ENCODE assay signal across 10 mouse cellular contexts in genomic region chr11:101269577-101270116, GRCm38 (mm10). TPM values are rescaled to one million over a fixed set of nuclear protein-coding genes. Genes with fewer than 3 reads are reported as not detected.
A peak's percentile ranks its signal among the peaks of the same experiment; 100 is the strongest.
DNase-seq lines count a peak whose midpoint lies in the region; ATAC-seq and TF ChIP-seq lines count a peak whose summit lies in the region.
"Had no signal": no experiment of that assay in that cellular context is flagged by ENCODE, and none has a peak within 500 bp of the region (broad histone marks: within the 10 kb centered on the region; RNA-seq: fewer than 3 reads in every experiment).

No protein-coding gene starts in this region.

- H3K9ac ChIP-seq in limb, embryonic 13.5 days, result peak overlapping the region; percentile 10; the same call in 1 of the 2 replicates
- H3K9ac ChIP-seq in neural tube, embryonic 14.5 days (replicated peaks; ENCODE audit: low read depth, low read length), result no peak overlapping the region

- DNase-seq in cerebellum, adult 2 months, result no peak
- no peak for DNase-seq in cerebellum, adult 9-10 months
- no peak for DNase-seq in limb, embryonic 10.5 days (ENCODE audit: low spot score)
- DNase-seq in liver, result peak; percentile 47
- no peak for DNase-seq in layer of hippocampus, postnatal 25 days (ENCODE audit: extremely low spot score in 1 of 2, low spot score in 1 of 2)
- no peak for DNase-seq in layer of hippocampus, postnatal 36 days
- DNase-seq: kidney, postnatal 36 days; right cerebral cortex, postnatal 14 days had no signal

- 0 out of 2 replicates have a peak, but pooled peaks cover 4% of the 10 kb centered on the region for H3K4me1 ChIP-seq in cerebellum, adult 2 months (ENCODE audit: control insufficient read depth, insufficient read depth, low read length)
- H3K4me1 ChIP-seq in limb, embryonic 13.5 days, result peaks cover 8% of the 10 kb centered on the region
- peaks cover 19% of the 10 kb centered on the region for H3K4me1 ChIP-seq in limb, embryonic 10.5 days
- H3K4me1 ChIP-seq in neural tube, embryonic 14.5 days (ENCODE audit: control insufficient read depth, insufficient read depth, low read length), result 0 out of 2 replicates have a peak, but pooled peaks cover 3% of the 10 kb centered on the region

- ATAC-seq in limb, embryonic 13.5 days (ENCODE audit: low FRiP score, low read depth), result no peak
- no peak; the same call in 1 of the 2 replicates for ATAC-seq in neural tube, embryonic 14.5 days (ENCODE audit: low read depth)

- WGBS in cerebellum, adult 2 months, result 24% methylated on average over 10 of the region's 10 CpGs
- WGBS in limb, embryonic 13.5 days, result 11% methylated on average over 10 of the region's 10 CpGs
- 13% methylated on average over 10 of the region's 10 CpGs for WGBS in limb, embryonic 10.5 days
- 35% methylated on average over 10 of the region's 10 CpGs for WGBS in neural tube, embryonic 14.5 days

- no peak for TF ChIP-seq CTCF in cerebellum, adult 2 months (IDR thresholded peaks at IDR 0.05; ENCODE audit: borderline replicate concordance, insufficient read depth, low read depth, low read length)

- no peaks in the 10 kb centered on the region; the same call in 1 of the 2 replicates for H3K27me3 ChIP-seq in cerebellum, adult 2 months (ENCODE audit: control insufficient read depth, insufficient read depth, low read length)
- peaks cover 56% of the 10 kb centered on the region for H3K27me3 ChIP-seq in limb, embryonic 13.5 days
- H3K27me3 ChIP-seq in limb, embryonic 10.5 days (ENCODE audit: low read depth, poor library complexity, severe bottlenecking), result peaks cover 54% of the 10 kb centered on the region
- H3K27me3 ChIP-seq in neural tube, embryonic 14.5 days (ENCODE audit: control insufficient read depth, insufficient read depth, low read length), result peaks cover 2% of the 10 kb centered on the region; the same call in 1 of the 2 replicates

- H3K36me3 ChIP-seq in limb, embryonic 13.5 days, result no peaks in the 10 kb centered on the region; the same call in 1 of the 2 replicates
- no peaks in the 10 kb centered on the region for H3K36me3 ChIP-seq in limb, embryonic 10.5 days
- no peaks in the 10 kb centered on the region for H3K36me3 ChIP-seq in neural tube, embryonic 14.5 days (ENCODE audit: control insufficient read depth, insufficient read depth, low read length)

- no peaks in the 10 kb centered on the region for H3K9me3 ChIP-seq in limb, embryonic 13.5 days
- no peaks in the 10 kb centered on the region for H3K9me3 ChIP-seq in limb, embryonic 10.5 days (replicated peaks)
- H3K9me3 ChIP-seq in neural tube, embryonic 14.5 days (ENCODE audit: control insufficient read depth, low read length), result no peaks in the 10 kb centered on the region

- H3K4me3 ChIP-seq in cerebellum, adult 2 months (replicated peaks; ENCODE audit: insufficient read depth, low read depth, low read length), result peak overlapping the region; percentile 26
- H3K4me3 ChIP-seq in limb, embryonic 13.5 days, result no peak overlapping the region
- H3K4me3 ChIP-seq in limb, embryonic 10.5 days, result no peak overlapping the region
- H3K4me3 ChIP-seq in neural tube, embryonic 14.5 days (ENCODE audit: low read depth, low read length), result no peak overlapping the region

- no peak overlapping the region for H3K27ac ChIP-seq in cerebellum, adult 2 months (ENCODE audit: insufficient read depth, low read length)
- H3K27ac ChIP-seq in limb, embryonic 13.5 days, result no peak overlapping the region
- H3K27ac ChIP-seq in limb, embryonic 10.5 days, result no peak overlapping the region
- H3K27ac ChIP-seq in neural tube, embryonic 14.5 days (ENCODE audit: low read depth, low read length), result no peak overlapping the region

- no peak overlapping the region for H3K4me2 ChIP-seq in limb, embryonic 13.5 days (replicated peaks)
- H3K4me2 ChIP-seq in neural tube, embryonic 14.5 days (ENCODE audit: low read depth, low read length), result peak overlapping the region; percentile 20; the same call in 1 of the 2 replicates

- TF ChIP-seq POLR2A in cerebellum, adult 2 months (IDR thresholded peaks at IDR 0.05; ENCODE audit: borderline replicate concordance, insufficient read depth, low read length), result no peak

RNA-seq across cellular contexts. Expression of gene Cntd1, which starts 9.2 kb away (rescaled TPM):
- polyA plus RNA-seq in cerebellum, adult 2 months (2012; rRNA removed), result 0.65 TPM in 2 replicates
- polyA plus RNA-seq in limb, embryonic 13.5 days (2015; fragmentation: Nextera tagmentation; extraction: Ambion mirVana), result 1.7 and 1.9 TPM in 2 replicates
- polyA plus RNA-seq in limb, embryonic 10.5 days (2016; fragmentation: Nextera tagmentation; extraction: Ambion mirVana), result 1.1 TPM in 2 replicates
- 0.75 and 0.86 TPM in 2 replicates for polyA plus RNA-seq in neural tube, embryonic 14.5 days (2014; fragmentation: Nextera tagmentation; extraction: Ambion mirVana)
- under 1 TPM; 0.25 to 0.35 TPM for total RNA-seq in layer of hippocampus, postnatal 25 days (2021)
- total RNA-seq in layer of hippocampus, postnatal 36 days (2021), result under 1 TPM; 0.58 to 0.67 TPM

RNA-seq across cellular contexts. Expression of gene Coa3, which starts 9.3 kb away (rescaled TPM):
- 174 and 218 TPM in 2 replicates for polyA plus RNA-seq in cerebellum, adult 2 months (2012; rRNA removed)
- polyA plus RNA-seq in limb, embryonic 13.5 days (2015; fragmentation: Nextera tagmentation; extraction: Ambion mirVana), result 172 and 175 TPM in 2 replicates
- 187 and 192 TPM in 2 replicates for polyA plus RNA-seq in limb, embryonic 10.5 days (2016; fragmentation: Nextera tagmentation; extraction: Ambion mirVana)
- 242 and 258 TPM in 2 replicates for polyA plus RNA-seq in neural tube, embryonic 14.5 days (2014; fragmentation: Nextera tagmentation; extraction: Ambion mirVana)
- 100 to 1,000 TPM in 1 of 2 experiments, 10 to 100 TPM in 1; 87.2 to 117 TPM for total RNA-seq in layer of hippocampus, postnatal 25 days (2021)
- total RNA-seq in layer of hippocampus, postnatal 36 days (2021), result 100 to 1,000 TPM in 1 of 2 experiments, 10 to 100 TPM in 1; 96.7 to 113 TPM

RNA-seq across cellular contexts. Expression of gene Wnk4, which starts 9.3 kb away (rescaled TPM):
- 2.6 and 3.1 TPM in 2 replicates for polyA plus RNA-seq in cerebellum, adult 2 months (2012; rRNA removed)
- 8.5 and 10.2 TPM in 2 replicates for polyA plus RNA-seq in limb, embryonic 13.5 days (2015; fragmentation: Nextera tagmentation; extraction: Ambion mirVana)
- 4.7 and 6.2 TPM in 2 replicates for polyA plus RNA-seq in limb, embryonic 10.5 days (2016; fragmentation: Nextera tagmentation; extraction: Ambion mirVana)
- 4.2 and 5.9 TPM in 2 replicates for polyA plus RNA-seq in neural tube, embryonic 14.5 days (2014; fragmentation: Nextera tagmentation; extraction: Ambion mirVana)
- total RNA-seq in layer of hippocampus, postnatal 25 days (2021), result 1 to 10 TPM; 6.2 to 7.7 TPM
- total RNA-seq in layer of hippocampus, postnatal 36 days (2021), result 1 to 10 TPM; 6.4 to 8.3 TPM

RNA-seq across cellular contexts. Expression of gene Vps25, which starts 16.1 kb away (rescaled TPM):
- 66.8 and 67.0 TPM in 2 replicates for polyA plus RNA-seq in cerebellum, adult 2 months (2012; rRNA removed)
- 104 and 109 TPM in 2 replicates for polyA plus RNA-seq in limb, embryonic 13.5 days (2015; fragmentation: Nextera tagmentation; extraction: Ambion mirVana)
- 118 and 127 TPM in 2 replicates for polyA plus RNA-seq in limb, embryonic 10.5 days (2016; fragmentation: Nextera tagmentation; extraction: Ambion mirVana)
- polyA plus RNA-seq in neural tube, embryonic 14.5 days (2014; fragmentation: Nextera tagmentation; extraction: Ambion mirVana), result 121 and 134 TPM in 2 replicates
- 10 to 100 TPM; 70.0 to 75.2 TPM for total RNA-seq in layer of hippocampus, postnatal 25 days (2021)
- 10 to 100 TPM; 63.0 to 66.0 TPM for total RNA-seq in layer of hippocampus, postnatal 36 days (2021)

RNA-seq across cellular contexts. Expression of gene Ramp2, which starts 23.8 kb away (rescaled TPM):
- 50.3 and 52.7 TPM in 2 replicates for polyA plus RNA-seq in cerebellum, adult 2 months (2012; rRNA removed)
- 72.9 and 74.7 TPM in 2 replicates for polyA plus RNA-seq in limb, embryonic 13.5 days (2015; fragmentation: Nextera tagmentation; extraction: Ambion mirVana)
- polyA plus RNA-seq in limb, embryonic 10.5 days (2016; fragmentation: Nextera tagmentation; extraction: Ambion mirVana), result 54.2 and 61.5 TPM in 2 replicates
- 63.1 and 103 TPM in 2 replicates for polyA plus RNA-seq in neural tube, embryonic 14.5 days (2014; fragmentation: Nextera tagmentation; extraction: Ambion mirVana)
- total RNA-seq in layer of hippocampus, postnatal 25 days (2021), result 10 to 100 TPM; 50.2 to 72.5 TPM
- total RNA-seq in layer of hippocampus, postnatal 36 days (2021), result 10 to 100 TPM; 63.7 to 68.0 TPM
